In the genomic region with DNA sequence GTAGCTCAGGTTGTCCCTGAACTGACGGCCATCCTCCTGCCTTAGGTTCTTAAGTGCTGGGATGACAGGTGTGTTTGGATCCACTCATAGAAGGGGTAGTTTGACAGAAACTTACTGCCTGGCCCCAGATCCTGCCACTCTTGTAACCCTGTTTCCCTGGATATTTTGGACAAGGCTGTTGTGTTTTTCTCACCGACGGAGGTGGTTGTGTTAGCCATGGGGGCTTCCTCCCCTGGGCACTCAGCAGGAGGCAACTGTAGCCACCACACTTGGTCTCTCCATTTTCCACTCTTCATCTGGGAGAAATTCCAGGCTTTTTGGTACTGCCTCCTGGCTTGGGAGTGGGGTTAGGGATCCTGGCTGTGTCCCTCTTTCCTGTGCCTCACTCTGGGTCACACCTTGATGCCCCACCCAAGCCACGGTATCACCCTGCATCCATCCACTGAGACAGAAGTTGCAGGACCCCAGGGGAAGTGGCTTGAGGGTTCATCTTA, we compare ENCODE assay signal across 8 mouse cellular contexts. TPM values are rescaled to one million over a fixed set of nuclear protein-coding genes. Genes with fewer than 3 reads are reported as not detected.
DNase-seq lines count a peak whose midpoint lies in the region; ATAC-seq lines count a peak whose summit lies in the region.

No protein-coding gene starts in this region.

- H3K27ac ChIP-seq in heart, embryonic 16.5 days (ENCODE audit: low read length) = peak overlapping the region; percentile 92
- peak overlapping the region; percentile 89 for H3K27ac ChIP-seq in brown adipose tissue, adult 24 weeks (replicated peaks; ENCODE audit: low read depth, low read length)
- peak overlapping the region; percentile 94 for H3K27ac ChIP-seq in hindbrain, embryonic 12.5 days
- H3K27ac ChIP-seq in midbrain, embryonic 10.5 days (replicated peaks) = peak overlapping the region; percentile 90

- peak overlapping the region; percentile 91 for H3K4me2 ChIP-seq in heart, embryonic 16.5 days (ENCODE audit: low read depth, low read length)
- H3K4me2 ChIP-seq in hindbrain, embryonic 12.5 days (replicated peaks) = peak overlapping the region; percentile 91

- peak overlapping the region; percentile 95 for H3K9ac ChIP-seq in heart, embryonic 16.5 days (ENCODE audit: low read length)
- H3K9ac ChIP-seq in hindbrain, embryonic 12.5 days = peak overlapping the region; percentile 88

- peaks cover 28% of the 10 kb centered on the region for H3K4me1 ChIP-seq in heart, embryonic 16.5 days (ENCODE audit: control insufficient read depth, insufficient read depth, low read length)
- H3K4me1 ChIP-seq in brown adipose tissue, adult 24 weeks (ENCODE audit: control insufficient read depth, insufficient read depth, insufficient read length, low read length) = peaks cover 31% of the 10 kb centered on the region
- peaks cover 29% of the 10 kb centered on the region for H3K4me1 ChIP-seq in hindbrain, embryonic 12.5 days
- peaks cover 46% of the 10 kb centered on the region for H3K4me1 ChIP-seq in midbrain, embryonic 10.5 days

- no peak for DNase-seq in heart, adult 8-10 months (ENCODE audit: low spot score)
- no peak for DNase-seq in midbrain, embryonic 10.5 days (ENCODE audit: low spot score)
- no peak for DNase-seq in embryo, embryonic 11 days
- DNase-seq in yolk sac, embryonic 10.5 days (ENCODE audit: low spot score) = no peak

- peak overlapping the region; percentile 94 for H3K4me3 ChIP-seq in heart, embryonic 16.5 days (ENCODE audit: low read length)
- H3K4me3 ChIP-seq in brown adipose tissue, adult 24 weeks (ENCODE audit: insufficient read depth, low read depth, low read length) = peak overlapping the region; percentile 87
- H3K4me3 ChIP-seq in hindbrain, embryonic 12.5 days = peak overlapping the region; percentile 77
- peak overlapping the region; percentile 88 for H3K4me3 ChIP-seq in midbrain, embryonic 10.5 days

- peaks cover 14% of the 10 kb centered on the region for H3K36me3 ChIP-seq in heart, embryonic 16.5 days (ENCODE audit: control insufficient read depth, insufficient read depth)
- peaks cover 18% of the 10 kb centered on the region for H3K36me3 ChIP-seq in hindbrain, embryonic 12.5 days
- peaks cover 22% of the 10 kb centered on the region for H3K36me3 ChIP-seq in midbrain, embryonic 10.5 days

- no peak for ATAC-seq in heart, embryonic 16.5 days (replicated peaks; ENCODE audit: extremely low read depth, insufficient read depth, low FRiP score)
- no peak for ATAC-seq in hindbrain, embryonic 12.5 days (ENCODE audit: low FRiP score)
- no peak for ATAC-seq in activated CD4-positive, CD25-positive, alpha-beta regulatory T cell, adult 4 months

- no peaks in the 10 kb centered on the region for H3K27me3 ChIP-seq in heart, embryonic 16.5 days (ENCODE audit: control insufficient read depth, insufficient read depth, low read length)
- H3K27me3 ChIP-seq in hindbrain, embryonic 12.5 days = no peaks in the 10 kb centered on the region
- H3K27me3 ChIP-seq in midbrain, embryonic 10.5 days (ENCODE audit: low read depth, poor library complexity, severe bottlenecking) = no peaks in the 10 kb centered on the region

- WGBS in heart, embryonic 16.5 days = 6% methylated on average over 4 of the region's 4 CpGs
- 14% methylated on average over 4 of the region's 4 CpGs for WGBS in hindbrain, embryonic 12.5 days
- WGBS in midbrain, embryonic 10.5 days = 15% methylated on average over 4 of the region's 4 CpGs

- no peaks in the 10 kb centered on the region for H3K9me3 ChIP-seq in heart, embryonic 16.5 days (replicated peaks; ENCODE audit: control insufficient read depth, low read length)
- no peaks in the 10 kb centered on the region for H3K9me3 ChIP-seq in hindbrain, embryonic 12.5 days (replicated peaks)
- no peaks in the 10 kb centered on the region for H3K9me3 ChIP-seq in midbrain, embryonic 10.5 days (replicated peaks)

RNA-seq across cellular contexts. Expression of gene Ell, which starts 0.8 kb away (rescaled TPM):
- polyA plus RNA-seq in heart, embryonic 16.5 days (2015; fragmentation: Nextera tagmentation; extraction: Ambion mirVana) = 14.0 and 15.4 TPM in 2 replicates
- 10 to 100 TPM in 3 of 4 experiments, 1 to 10 TPM in 1; 9.3 to 12.4 (median 10.6) TPM for total RNA-seq in heart, adult 8-10 months (2022)
- polyA plus RNA-seq in brown adipose tissue, adult 24 weeks (2012; ENCODE audit: insufficient read depth, insufficient read length, missing spikeins) = 7.3 and 9.1 TPM in 2 replicates
- polyA plus RNA-seq in hindbrain, embryonic 12.5 days (2016; fragmentation: Nextera tagmentation; extraction: Ambion mirVana) = 19.0 and 19.4 TPM in 2 replicates
- 18.0 and 22.7 TPM in 2 replicates for polyA plus RNA-seq in midbrain, embryonic 10.5 days (2016; fragmentation: Nextera tagmentation; extraction: Ambion mirVana)
- 10 to 100 TPM; 27.8 to 35.2 TPM for polyA plus RNA-seq in activated CD4-positive, CD25-positive, alpha-beta regulatory T cell, adult 4 months (2017; shearing (Covaris generic))

RNA-seq across cellular contexts. Expression of gene Kxd1, which starts 12.3 kb away (rescaled TPM):
- polyA plus RNA-seq in heart, embryonic 16.5 days (2015; fragmentation: Nextera tagmentation; extraction: Ambion mirVana) = 74.4 and 77.6 TPM in 2 replicates
- 100 to 1,000 TPM in 3 of 4 experiments, 10 to 100 TPM in 1; 97.9 to 114 (median 103) TPM for total RNA-seq in heart, adult 8-10 months (2022)
- 106 and 116 TPM in 2 replicates for polyA plus RNA-seq in brown adipose tissue, adult 24 weeks (2012; ENCODE audit: insufficient read depth, insufficient read length, missing spikeins)
- polyA plus RNA-seq in hindbrain, embryonic 12.5 days (2016; fragmentation: Nextera tagmentation; extraction: Ambion mirVana) = 47.1 and 48.5 TPM in 2 replicates
- 56.5 and 58.8 TPM in 2 replicates for polyA plus RNA-seq in midbrain, embryonic 10.5 days (2016; fragmentation: Nextera tagmentation; extraction: Ambion mirVana)
- 100 to 1,000 TPM; 176 to 180 TPM for polyA plus RNA-seq in activated CD4-positive, CD25-positive, alpha-beta regulatory T cell, adult 4 months (2017; shearing (Covaris generic))

RNA-seq across cellular contexts. Expression of gene Fkbp8, which starts 12.5 kb away (rescaled TPM):
- polyA plus RNA-seq in heart, embryonic 16.5 days (2015; fragmentation: Nextera tagmentation; extraction: Ambion mirVana) = 273 and 275 TPM in 2 replicates
- total RNA-seq in heart, adult 8-10 months (2022) = 100 to 1,000 TPM; 135 to 145 (median 137) TPM
- 90.9 and 113 TPM in 2 replicates for polyA plus RNA-seq in brown adipose tissue, adult 24 weeks (2012; ENCODE audit: insufficient read depth, insufficient read length, missing spikeins)
- 313 and 334 TPM in 2 replicates for polyA plus RNA-seq in hindbrain, embryonic 12.5 days (2016; fragmentation: Nextera tagmentation; extraction: Ambion mirVana)
- 300 and 314 TPM in 2 replicates for polyA plus RNA-seq in midbrain, embryonic 10.5 days (2016; fragmentation: Nextera tagmentation; extraction: Ambion mirVana)
- polyA plus RNA-seq in activated CD4-positive, CD25-positive, alpha-beta regulatory T cell, adult 4 months (2017; shearing (Covaris generic)) = 100 to 1,000 TPM; 131 to 163 TPM

RNA-seq across cellular contexts. Expression of gene Uba52, which starts 29.5 kb away (rescaled TPM):
- 691 and 770 TPM in 2 replicates for polyA plus RNA-seq in heart, embryonic 16.5 days (2015; fragmentation: Nextera tagmentation; extraction: Ambion mirVana)
- 1,000 to 10,000 TPM; 1,436 to 1,703 (median 1,558) TPM for total RNA-seq in heart, adult 8-10 months (2022)
- polyA plus RNA-seq in brown adipose tissue, adult 24 weeks (2012; ENCODE audit: insufficient read depth, insufficient read length, missing spikeins) = 977 and 1,552 TPM in 2 replicates
- polyA plus RNA-seq in hindbrain, embryonic 12.5 days (2016; fragmentation: Nextera tagmentation; extraction: Ambion mirVana) = 633 and 755 TPM in 2 replicates
- polyA plus RNA-seq in midbrain, embryonic 10.5 days (2016; fragmentation: Nextera tagmentation; extraction: Ambion mirVana) = 836 and 881 TPM in 2 replicates
- 1,000 to 10,000 TPM; 3,631 to 4,013 TPM for polyA plus RNA-seq in activated CD4-positive, CD25-positive, alpha-beta regulatory T cell, adult 4 months (2017; shearing (Covaris generic))

RNA-seq across cellular contexts. Expression of gene Rex1bd, which starts 33.5 kb away (rescaled TPM):
- 122 and 129 TPM in 2 replicates for polyA plus RNA-seq in heart, embryonic 16.5 days (2015; fragmentation: Nextera tagmentation; extraction: Ambion mirVana)
- 100 to 1,000 TPM; 118 to 133 (median 124) TPM for total RNA-seq in heart, adult 8-10 months (2022)
- polyA plus RNA-seq in brown adipose tissue, adult 24 weeks (2012; ENCODE audit: insufficient read depth, insufficient read length, missing spikeins) = 191 and 207 TPM in 2 replicates
- 118 TPM in 2 replicates for polyA plus RNA-seq in hindbrain, embryonic 12.5 days (2016; fragmentation: Nextera tagmentation; extraction: Ambion mirVana)
- 138 and 140 TPM in 2 replicates for polyA plus RNA-seq in midbrain, embryonic 10.5 days (2016; fragmentation: Nextera tagmentation; extraction: Ambion mirVana)
- polyA plus RNA-seq in activated CD4-positive, CD25-positive, alpha-beta regulatory T cell, adult 4 months (2017; shearing (Covaris generic)) = 10 to 100 TPM; 89.0 to 95.4 TPM
